Mouse (Mus musculus): ENCODE measurements around the gene 3110082J24Rik. TPM values are rescaled to one million over a fixed set of nuclear protein-coding genes. Genes with fewer than 3 reads are reported as not detected.

3110082J24Rik gene
- polyA plus RNA-seq, 1 experiment from 2014 or later, result not detected

DNA sequence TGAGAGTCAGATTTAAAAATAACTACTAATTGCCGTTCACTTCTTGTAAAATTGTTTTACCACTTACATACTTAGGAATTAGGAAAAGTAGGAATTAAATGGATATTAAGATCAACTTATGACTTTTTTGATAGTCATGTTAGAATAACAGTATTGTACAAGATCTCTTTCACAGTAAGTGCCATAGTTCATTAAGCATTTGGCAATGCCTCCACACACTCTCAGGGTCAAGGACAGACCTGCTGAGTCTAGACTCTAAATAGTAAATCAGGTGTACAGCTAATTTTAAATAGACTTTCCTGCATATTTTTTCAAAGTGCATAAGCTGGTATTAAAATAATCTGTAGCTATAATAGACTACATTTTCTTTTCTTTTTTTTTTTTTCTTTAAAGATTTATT, 46.5 kb upstream of the 3110082J24Rik start:
- no peak overlapping the region for H3K4me3 ChIP-seq (ENCODE audit: low read depth, low read length)
- 0 out of 2 replicates have a peak, but pooled peaks cover 3% of the 10 kb centered on the region for H3K4me1 ChIP-seq (replicated peaks; ENCODE audit: control insufficient read depth, insufficient read depth, low read length)
- H3K27ac ChIP-seq (ENCODE audit: low read depth, low read length), result peak overlapping the region; percentile 55; the same call in 1 of the 2 replicates
- H3K9me3 ChIP-seq (ENCODE audit: control insufficient read depth), result no peaks in the 10 kb centered on the region
- TF ChIP-seq CTCF (IDR thresholded peaks at IDR 0.05; ENCODE audit: low read depth), result no peak
- peak overlapping the region; percentile 43; the same call in 1 of the 2 replicates for H3K4me2 ChIP-seq (replicated peaks; ENCODE audit: low read depth)
- ATAC-seq, result no peak
- H3K27me3 ChIP-seq (replicated peaks; ENCODE audit: control insufficient read depth, insufficient read depth, low read length), result no peaks in the 10 kb centered on the region
- peaks cover 18% of the 10 kb centered on the region; the same call in 1 of the 2 replicates for H3K36me3 ChIP-seq (ENCODE audit: control insufficient read depth, insufficient read depth)
- no peak overlapping the region for H3K9ac ChIP-seq (ENCODE audit: low read depth, low read length)
- 36% methylated on average over 1 of the region's 1 CpGs for WGBS

- Histone ChIP-seq H3K4me1 (replicated peaks; ENCODE audit: control insufficient read depth, insufficient read depth, low read length) (0 out of 2 replicates have a peak, but pooled peaks cover 3% of the 10 kb centered on the region), H3K27ac (ENCODE audit: low read depth, low read length) (peak overlapping the region; percentile 55), H3K9ac (ENCODE audit: low read depth, low read length) (no peak overlapping the region), H3K4me3 (ENCODE audit: low read depth, low read length) (no peak overlapping the region), H3K36me3 (ENCODE audit: control insufficient read depth, insufficient read depth) (peaks cover 20% of the 10 kb centered on the region; the same call in 1 of the 2 replicates), H3K27me3 (replicated peaks; ENCODE audit: control insufficient read depth, insufficient read depth, low read length) (no peaks in the 10 kb centered on the region), H3K4me2 (replicated peaks; ENCODE audit: low read depth) (peak overlapping the region; percentile 35; the same call in 1 of the 2 replicates), H3K9me3 (ENCODE audit: control insufficient read depth) (no peaks in the 10 kb centered on the region)
- 36% methylated on average over 4 of the region's 4 CpGs for WGBS
- ATAC-seq, result peak; percentile 69
- no peak for TF ChIP-seq CTCF (IDR thresholded peaks at IDR 0.05; ENCODE audit: low read depth)
These were observed 46.1 kb upstream of the 3110082J24Rik start for GRCm38 (mm10) chr5:30152007-30152406.

DNA sequence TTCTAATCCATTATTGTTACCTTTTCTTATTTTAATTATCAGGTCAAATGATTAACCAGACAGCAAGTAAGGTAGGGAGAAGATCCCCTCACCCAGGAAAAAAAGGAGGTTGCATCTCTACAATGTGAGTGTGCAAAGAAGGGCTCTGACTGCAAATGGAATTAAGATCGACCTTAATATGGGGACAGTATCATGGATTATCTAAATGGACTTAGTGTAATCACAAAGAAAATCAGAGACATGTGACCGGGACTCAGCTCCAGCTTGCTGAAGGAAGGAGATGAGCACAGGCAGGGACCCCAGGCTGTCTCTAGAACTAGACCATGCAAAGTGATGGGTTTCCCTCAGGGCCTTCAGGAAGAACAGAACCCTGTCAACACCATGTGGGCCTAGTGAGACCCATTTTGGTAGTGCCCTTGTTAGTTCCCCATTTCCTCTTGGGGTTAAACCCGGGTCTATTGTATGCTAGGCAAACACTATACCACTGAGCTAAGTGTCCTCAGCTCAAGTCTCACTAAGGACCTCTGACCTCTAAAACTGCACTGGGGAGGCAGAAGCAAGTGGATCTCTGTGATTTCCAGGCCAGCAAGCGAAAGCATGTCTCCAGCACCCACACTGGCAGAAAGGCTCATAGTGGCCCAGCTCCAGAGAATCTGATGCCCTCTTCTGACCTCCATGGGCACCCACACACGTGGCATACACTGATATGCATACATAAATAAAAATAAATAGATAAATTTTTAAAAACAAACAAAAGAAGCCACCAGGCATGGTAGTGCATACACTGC, 42.4 kb upstream of the 3110082J24Rik start:
- no peak overlapping the region for H3K4me2 ChIP-seq (replicated peaks; ENCODE audit: low read depth)
- TF ChIP-seq CTCF (IDR thresholded peaks at IDR 0.05; ENCODE audit: low read depth), result no peak
- no peak for ATAC-seq
- H3K9me3 ChIP-seq (ENCODE audit: control insufficient read depth), result no peaks in the 10 kb centered on the region
- H3K9ac ChIP-seq (ENCODE audit: low read depth, low read length), result no peak overlapping the region
- 74% methylated on average over 5 of the region's 5 CpGs for WGBS
- no peak overlapping the region for H3K27ac ChIP-seq (ENCODE audit: low read depth, low read length)
- no peaks in the 10 kb centered on the region for H3K27me3 ChIP-seq (replicated peaks; ENCODE audit: control insufficient read depth, insufficient read depth, low read length)
- peaks cover 53% of the 10 kb centered on the region for H3K36me3 ChIP-seq (ENCODE audit: control insufficient read depth, insufficient read depth)
- 0 out of 2 replicates have a peak, but pooled peaks cover 3% of the 10 kb centered on the region for H3K4me1 ChIP-seq (replicated peaks; ENCODE audit: control insufficient read depth, insufficient read depth, low read length)
- no peak overlapping the region for H3K4me3 ChIP-seq (ENCODE audit: low read depth, low read length)

DNA sequence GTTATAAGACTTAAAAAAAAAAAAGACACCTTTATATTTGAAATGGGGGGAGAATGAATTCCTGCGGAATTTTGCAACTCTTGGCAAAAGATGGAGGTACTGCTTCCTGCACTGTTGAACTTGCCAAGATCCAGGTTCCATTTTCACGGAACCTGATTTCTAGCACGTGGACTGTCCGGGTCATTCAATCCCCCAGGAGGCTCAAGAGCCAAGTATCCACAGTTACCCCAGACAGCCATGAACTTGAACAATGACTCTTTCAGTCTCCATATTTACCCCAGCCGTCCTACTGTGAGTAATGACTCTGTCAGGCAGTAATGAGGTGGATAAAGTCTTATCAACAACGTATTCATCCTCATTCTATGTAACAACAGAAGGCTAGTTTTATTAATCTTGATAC, 40.6 kb upstream of the 3110082J24Rik start:
- Histone ChIP-seq H3K27ac (ENCODE audit: low read depth, low read length) (no peak overlapping the region), H3K4me1 (replicated peaks; ENCODE audit: control insufficient read depth, insufficient read depth, low read length) (0 out of 2 replicates have a peak, but pooled peaks cover 3% of the 10 kb centered on the region), H3K27me3 (replicated peaks; ENCODE audit: control insufficient read depth, insufficient read depth, low read length) (no peaks in the 10 kb centered on the region), H3K4me3 (ENCODE audit: low read depth, low read length) (no peak overlapping the region), H3K4me2 (replicated peaks; ENCODE audit: low read depth) (no peak overlapping the region), H3K36me3 (ENCODE audit: control insufficient read depth, insufficient read depth) (peaks cover 69% of the 10 kb centered on the region), H3K9ac (ENCODE audit: low read depth, low read length) (no peak overlapping the region), H3K9me3 (ENCODE audit: control insufficient read depth) (no peaks in the 10 kb centered on the region)
- 82% methylated on average over 6 of the region's 6 CpGs for WGBS
- no peak for ATAC-seq
- no peak for TF ChIP-seq CTCF (IDR thresholded peaks at IDR 0.05; ENCODE audit: low read depth)

DNA sequence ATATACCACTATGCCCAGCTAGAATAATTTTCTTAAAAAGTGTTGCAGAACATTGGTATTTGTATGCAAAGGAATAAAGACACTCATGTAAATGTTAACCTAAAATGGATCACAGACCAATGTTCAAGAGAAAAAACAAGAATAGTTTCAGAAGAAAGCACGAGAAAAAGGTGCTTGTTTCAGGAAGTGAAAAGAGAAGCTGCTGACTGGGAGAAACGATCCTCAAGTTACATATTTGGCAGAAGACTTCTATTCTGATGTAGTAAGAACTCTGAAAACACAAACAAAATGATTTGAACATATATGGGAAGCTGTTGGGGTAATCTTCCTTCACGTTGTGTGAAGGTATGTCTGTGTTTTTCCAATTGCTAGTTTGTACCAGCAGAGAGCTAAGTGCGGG, 32.3 kb upstream of the 3110082J24Rik start:
- no peaks in the 10 kb centered on the region for H3K9me3 ChIP-seq (ENCODE audit: control insufficient read depth)
- H3K27ac ChIP-seq (ENCODE audit: low read depth, low read length), result no peak overlapping the region
- WGBS, result 85% methylated on average over 4 of the region's 4 CpGs
- H3K27me3 ChIP-seq (replicated peaks; ENCODE audit: control insufficient read depth, insufficient read depth, low read length), result no peaks in the 10 kb centered on the region
- H3K4me3 ChIP-seq (ENCODE audit: low read depth, low read length), result no peak overlapping the region
- no peaks in the 10 kb centered on the region for H3K4me1 ChIP-seq (replicated peaks; ENCODE audit: control insufficient read depth, insufficient read depth, low read length)
- no peak for ATAC-seq
- peaks cover 84% of the 10 kb centered on the region for H3K36me3 ChIP-seq (ENCODE audit: control insufficient read depth, insufficient read depth)
- no peak overlapping the region for H3K4me2 ChIP-seq (replicated peaks; ENCODE audit: low read depth)
- H3K9ac ChIP-seq (ENCODE audit: low read depth, low read length), result no peak overlapping the region
- no peak for TF ChIP-seq CTCF (IDR thresholded peaks at IDR 0.05; ENCODE audit: low read depth)

DNA sequence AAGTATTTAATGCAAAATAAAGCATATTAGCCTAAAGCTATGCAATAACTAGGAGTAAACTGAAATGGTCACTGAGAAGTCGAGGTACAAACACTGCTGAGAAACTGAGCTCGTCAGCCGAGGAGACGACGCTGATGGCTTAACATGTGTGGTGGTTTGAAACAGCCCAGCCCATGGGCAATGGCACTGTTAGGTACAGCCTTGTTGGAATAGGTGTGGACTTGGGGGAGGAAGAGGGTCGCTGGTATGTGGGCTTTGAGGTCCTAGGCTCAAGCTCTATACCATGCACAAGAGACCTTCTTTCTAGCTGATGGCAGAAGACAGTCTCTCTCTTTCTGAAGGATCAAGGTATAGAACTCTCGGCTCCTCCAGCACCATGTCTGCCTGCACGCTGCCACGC, 31.4 kb upstream of the 3110082J24Rik start:
- Histone ChIP-seq H3K9ac (ENCODE audit: low read depth, low read length) (no peak overlapping the region), H3K27ac (ENCODE audit: low read depth, low read length) (no peak overlapping the region), H3K4me2 (replicated peaks; ENCODE audit: low read depth) (no peak overlapping the region), H3K4me3 (ENCODE audit: low read depth, low read length) (no peak overlapping the region), H3K36me3 (ENCODE audit: control insufficient read depth, insufficient read depth) (peaks cover 84% of the 10 kb centered on the region), H3K9me3 (ENCODE audit: control insufficient read depth) (no peaks in the 10 kb centered on the region), H3K27me3 (replicated peaks; ENCODE audit: control insufficient read depth, insufficient read depth, low read length) (no peaks in the 10 kb centered on the region), H3K4me1 (replicated peaks; ENCODE audit: control insufficient read depth, insufficient read depth, low read length) (no peaks in the 10 kb centered on the region)
- ATAC-seq, result no peak
- 91% methylated on average over 9 of the region's 9 CpGs for WGBS
- TF ChIP-seq CTCF (IDR thresholded peaks at IDR 0.05; ENCODE audit: low read depth), result no peak
